Mouse (Mus musculus) pancreas, adult 10 weeks (tissue): ENCODE results near the gene Rasl10b. TPM values are rescaled to one million over a fixed set of nuclear protein-coding genes. Genes with fewer than 3 reads are reported as not detected.

Experiments used
- polyA plus RNA-seq: library from polyadenylated mRNA; stranded (reverse); fragments of 350-450 nt; fragmentation: Illumina TruSeq; extraction: RNeasy Lipid Tissue Mini Kit (QIAGEN cat#74804); gene quantifications from one replicate; pipeline ENCODE4 v1.2.3, GENCODE M21; 2015; ENCODE audit warnings: low read depth, low replicate concordance; ENCODE audit not compliant: insufficient read depth

The Rasl10b gene
- polyA plus RNA-seq: 0.37 TPM

GRCm38 (mm10) chr11:83409087-83409754 is at the start of gene Rasl10b:
Gene Rasl10b, plus strand, starts transcription at chr11:83409137.

GRCm38 (mm10) chr11:83429355-83429754 is 20.4 kb downstream of the Rasl10b start, which contains the start of gene Gas2l2:
Gene Gas2l2, minus strand, starts transcription at chr11:83429455.

GRCm38 (mm10) chr11:83437377-83437776 is 28.4 kb downstream of the Rasl10b start, which contains the start of gene 1700020L24Rik:
Gene 1700020L24Rik, plus strand, starts transcription at chr11:83437677.

GRCm38 (mm10) chr11:83462711-83463244 is 53.8 kb downstream of the Rasl10b start, which contains the start of gene Mmp28:
Gene Mmp28, minus strand, starts transcription at chr11:83463071.

Other genes with a start within 250 kb of the Rasl10b start
- gene Slfn4, start 234.0 kb upstream of the Rasl10b start, polyA plus RNA-seq: not detected
- 3.0 TPM for gene Slfn3, start 217.8 kb upstream of the Rasl10b start, polyA plus RNA-seq
- gene Slfn14, start 122.4 kb upstream of the Rasl10b start, polyA plus RNA-seq: not detected
- 10.7 TPM for gene Ap2b1, start 110.1 kb upstream of the Rasl10b start, polyA plus RNA-seq
- gene Pex12, start 106.6 kb upstream of the Rasl10b start, polyA plus RNA-seq: 2.0 TPM
- gene Gas2l2, start 20.3 kb downstream of the Rasl10b start, polyA plus RNA-seq: not detected
- gene 1700020L24Rik, start 28.5 kb downstream of the Rasl10b start, polyA plus RNA-seq: not detected
- 2.5 TPM for gene Mmp28, start 53.9 kb downstream of the Rasl10b start, polyA plus RNA-seq
- 18.7 TPM for gene Taf15, start 63.9 kb downstream of the Rasl10b start, polyA plus RNA-seq
- not detected for gene Heatr9, start 113.0 kb downstream of the Rasl10b start, polyA plus RNA-seq
- gene Ccl5, start 121.4 kb downstream of the Rasl10b start, polyA plus RNA-seq: not detected
- 9.2 TPM for gene Ccl9, start 169.5 kb downstream of the Rasl10b start, polyA plus RNA-seq
- 23.3 TPM for gene Ccl6, start 183.9 kb downstream of the Rasl10b start, polyA plus RNA-seq
- gene Rpl9-ps1, start 236.5 kb downstream of the Rasl10b start, polyA plus RNA-seq: not detected
- not detected for gene Ccl3, start 240.2 kb downstream of the Rasl10b start, polyA plus RNA-seq